Mouse (Mus musculus): ENCODE results near the gene Depdc5. TPM values are rescaled to one million over a fixed set of nuclear protein-coding genes. Genes with fewer than 3 reads are reported as not detected.
"Not testable (repeated sequence)": the region's sequence is repeated elsewhere in the genome, so short reads cannot be mapped to it uniquely, and the experiment has no call there.

Gene Depdc5
- polyA plus RNA-seq, 1 experiment from 2014 or later: 35.0 TPM

GRCm38 (mm10) chr5:33024474-33024873, 161.0 kb downstream of the Depdc5 start:
- Histone ChIP-seq H3K27ac (ENCODE audit: low read depth, low read length) (no peak overlapping the region), H3K9ac (ENCODE audit: low read length) (no peak overlapping the region), H3K4me3 (ENCODE audit: low read depth, low read length) (no peak overlapping the region), H3K27me3 (ENCODE audit: control insufficient read depth, insufficient read depth, low read length) (no peaks in the 10 kb centered on the region), H3K4me1 (ENCODE audit: control insufficient read depth, insufficient read depth, low read length) (peaks cover 12% of the 10 kb centered on the region), H3K9me3 (ENCODE audit: control insufficient read depth, low read length) (no peaks in the 10 kb centered on the region), H3K36me3 (ENCODE audit: control insufficient read depth, insufficient read depth, low read length) (peaks cover 8% of the 10 kb centered on the region), H3K4me2 (no peak overlapping the region)
- ATAC-seq (ENCODE audit: low FRiP score) (no peak), DNase-seq (ENCODE audit: low spot score, missing footprints) (no peak)
- 90% methylated on average over 5 of the region's 5 CpGs for WGBS

- no peak for ATAC-seq (ENCODE audit: low FRiP score)
- WGBS: 84% methylated on average over 2 of the region's 2 CpGs
Measured at GRCm38 (mm10) chr5:33028656-33029055, 165.2 kb downstream of the Depdc5 start.

GRCm38 (mm10) chr5:33030425-33031175, 167.1 kb downstream of the Depdc5 start:
- H3K9me3 ChIP-seq (ENCODE audit: control insufficient read depth, low read length): no peaks in the 10 kb centered on the region
- H3K27ac ChIP-seq (ENCODE audit: low read depth, low read length): no peak overlapping the region; the same call in none of the 2 replicates
- H3K4me1 ChIP-seq (ENCODE audit: control insufficient read depth, insufficient read depth, low read length): peaks cover 15% of the 10 kb centered on the region
- peaks cover 5% of the 10 kb centered on the region for H3K36me3 ChIP-seq (ENCODE audit: control insufficient read depth, insufficient read depth, low read length)
- H3K27me3 ChIP-seq (ENCODE audit: control insufficient read depth, insufficient read depth, low read length): no peaks in the 10 kb centered on the region
- no peak overlapping the region for H3K4me2 ChIP-seq
- DNase-seq (ENCODE audit: low spot score, missing footprints) (peak; percentile 92), ATAC-seq (ENCODE audit: low FRiP score) (peak; percentile 75)
- H3K9ac ChIP-seq (ENCODE audit: low read length): no peak overlapping the region
- WGBS: 64% methylated on average over 4 of the region's 4 CpGs
- H3K4me3 ChIP-seq (ENCODE audit: low read depth, low read length): no peak overlapping the region

More at GRCm38 (mm10) chr5:33028656-33029055, 165.2 kb downstream of the Depdc5 start:
- no peaks in the 10 kb centered on the region for H3K9me3 ChIP-seq (ENCODE audit: control insufficient read depth, low read length)
- H3K4me3 ChIP-seq (ENCODE audit: low read depth, low read length): no peak overlapping the region
- peaks cover 8% of the 10 kb centered on the region for H3K36me3 ChIP-seq (ENCODE audit: control insufficient read depth, insufficient read depth, low read length)
- DNase-seq (ENCODE audit: low spot score, missing footprints): no peak
- peaks cover 15% of the 10 kb centered on the region for H3K4me1 ChIP-seq (ENCODE audit: control insufficient read depth, insufficient read depth, low read length)
- H3K4me2 ChIP-seq: no peak overlapping the region
- no peak overlapping the region for H3K9ac ChIP-seq (ENCODE audit: low read length)
- no peak overlapping the region for H3K27ac ChIP-seq (ENCODE audit: low read depth, low read length)
- no peaks in the 10 kb centered on the region for H3K27me3 ChIP-seq (ENCODE audit: control insufficient read depth, insufficient read depth, low read length)

DNA sequence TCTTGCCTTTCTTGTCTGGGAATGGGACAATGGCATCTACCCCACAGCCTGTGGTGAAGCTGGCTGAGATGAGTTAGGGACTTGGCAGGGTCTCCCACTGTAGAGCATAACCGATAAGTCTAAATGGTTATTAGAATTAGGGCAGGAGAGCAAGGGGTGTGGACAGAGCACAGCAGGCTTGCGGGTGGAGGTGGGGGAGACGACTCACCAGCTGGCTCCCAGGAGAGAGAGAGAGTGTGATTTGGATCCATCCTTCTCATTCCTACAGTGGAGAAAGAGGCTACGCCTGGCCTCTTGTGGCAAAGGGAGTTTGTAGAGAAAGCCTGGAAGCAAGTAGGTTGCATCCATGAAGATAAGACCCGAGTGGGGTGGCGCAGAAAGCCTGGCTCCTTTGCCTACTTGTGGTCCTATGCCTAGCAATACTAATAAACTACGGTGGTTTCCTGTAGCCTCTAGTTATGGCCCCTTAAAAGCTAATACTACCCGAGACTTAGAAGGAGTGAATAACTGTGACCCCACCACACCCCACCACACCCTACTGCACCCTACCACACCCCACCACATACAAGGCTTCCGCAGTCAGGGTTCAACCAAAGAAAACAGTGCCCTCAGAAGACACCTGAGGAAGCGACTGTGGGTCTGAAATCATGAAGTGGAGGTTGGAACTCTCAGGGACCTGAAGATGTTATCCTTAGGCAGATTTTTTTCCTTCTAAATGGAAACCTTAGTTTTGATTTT, 168.7 kb downstream of the Depdc5 start:
- Histone ChIP-seq H3K4me1 (ENCODE audit: control insufficient read depth, insufficient read depth, low read length) (peaks cover 15% of the 10 kb centered on the region), H3K36me3 (ENCODE audit: control insufficient read depth, insufficient read depth, low read length) (peaks cover 2% of the 10 kb centered on the region; the same call in 1 of the 2 replicates), H3K9ac (ENCODE audit: low read length) (no peak overlapping the region), H3K27ac (ENCODE audit: low read depth, low read length) (no peak overlapping the region), H3K9me3 (ENCODE audit: control insufficient read depth, low read length) (no peaks in the 10 kb centered on the region), H3K4me3 (ENCODE audit: low read depth, low read length) (no peak overlapping the region), H3K4me2 (no peak overlapping the region), H3K27me3 (ENCODE audit: control insufficient read depth, insufficient read depth, low read length) (no peaks in the 10 kb centered on the region)
- DNase-seq (ENCODE audit: low spot score, missing footprints) (no peak), ATAC-seq (ENCODE audit: low FRiP score) (no peak)
- WGBS: 87% methylated on average over 10 of the region's 10 CpGs

DNA sequence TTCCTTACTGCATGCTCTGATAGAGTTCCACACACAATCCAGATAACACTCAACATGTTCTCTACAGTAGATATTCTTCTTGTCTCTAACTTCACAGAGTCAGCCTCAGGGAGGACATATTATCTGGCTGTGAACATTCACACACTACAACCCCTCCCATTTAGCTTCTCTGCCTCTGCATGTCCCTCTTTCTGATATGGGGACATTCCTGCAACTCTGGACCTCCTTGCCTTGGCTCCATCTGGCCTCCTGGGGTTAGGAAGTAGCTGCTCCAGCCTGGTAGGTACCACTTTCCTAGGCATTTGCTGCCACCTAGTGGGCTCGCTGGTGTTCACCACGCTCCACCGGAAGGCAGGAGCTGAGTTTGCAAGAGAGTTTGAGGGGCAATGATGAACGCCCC, 169.6 kb downstream of the Depdc5 start:
- H3K36me3 ChIP-seq (ENCODE audit: control insufficient read depth, insufficient read depth, low read length): no peaks in the 10 kb centered on the region; the same call in 1 of the 2 replicates

GRCm38 (mm10) chr5:33033633-33034032, 170.1 kb downstream of the Depdc5 start:
- not testable (repeated sequence) for H3K9me3 ChIP-seq (ENCODE audit: control insufficient read depth, low read length); H3K27ac ChIP-seq (ENCODE audit: low read depth, low read length); H3K27me3 ChIP-seq (ENCODE audit: control insufficient read depth, insufficient read depth, low read length); H3K4me3 ChIP-seq (ENCODE audit: low read depth, low read length); DNase-seq (ENCODE audit: low spot score, missing footprints); H3K36me3 ChIP-seq (ENCODE audit: control insufficient read depth, insufficient read depth, low read length); H3K9ac ChIP-seq (ENCODE audit: low read length); H3K4me2 ChIP-seq; ATAC-seq (ENCODE audit: low FRiP score)
- peaks cover 15% of the 10 kb centered on the region for H3K4me1 ChIP-seq (ENCODE audit: control insufficient read depth, insufficient read depth, low read length)
- 48% methylated on average over 8 of the region's 8 CpGs for WGBS

More for the DNA sequence above, 169.6 kb downstream of the Depdc5 start:
- ATAC-seq (ENCODE audit: low FRiP score) (peak; percentile 57; the same call in 1 of the 2 replicates), DNase-seq (ENCODE audit: low spot score, missing footprints) (peak; percentile 98)
- Histone ChIP-seq H3K4me1 (ENCODE audit: control insufficient read depth, insufficient read depth, low read length) (peaks cover 15% of the 10 kb centered on the region), H3K27ac (ENCODE audit: low read depth, low read length) (no peak overlapping the region), H3K4me2 (no peak overlapping the region), H3K9ac (ENCODE audit: low read length) (no peak overlapping the region), H3K4me3 (ENCODE audit: low read depth, low read length) (no peak overlapping the region), H3K9me3 (ENCODE audit: control insufficient read depth, low read length) (no peaks in the 10 kb centered on the region), H3K27me3 (ENCODE audit: control insufficient read depth, insufficient read depth, low read length) (no peaks in the 10 kb centered on the region)
- 3% methylated on average over 4 of the region's 4 CpGs for WGBS

DNA sequence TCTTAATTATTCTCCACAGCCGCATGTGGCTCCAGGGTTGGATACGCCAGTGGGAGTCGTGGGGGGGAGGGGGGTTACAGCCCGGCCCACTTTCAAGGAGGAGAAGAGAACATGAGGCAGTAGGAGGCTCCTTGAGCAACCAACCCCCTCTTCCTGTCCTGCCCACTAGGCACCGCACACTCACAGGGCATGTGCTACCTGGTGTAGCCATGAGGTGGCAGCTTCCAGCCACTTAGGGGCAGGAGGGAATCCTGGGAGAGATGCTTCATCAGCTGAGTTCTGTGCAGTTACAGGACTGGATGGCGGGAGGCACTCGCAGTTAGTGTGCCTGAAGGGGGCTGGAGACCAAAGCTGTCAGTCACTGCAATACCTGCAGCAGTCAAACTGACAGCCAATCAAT, 170.6 kb downstream of the Depdc5 start:
- DNase-seq (ENCODE audit: low spot score, missing footprints) (no peak), ATAC-seq (ENCODE audit: low FRiP score) (0 out of 2 replicates have a peak, but pooled peaks have one; percentile 28)
- no peaks in the 10 kb centered on the region for H3K36me3 ChIP-seq (ENCODE audit: control insufficient read depth, insufficient read depth, low read length)
- no peaks in the 10 kb centered on the region for H3K27me3 ChIP-seq (ENCODE audit: control insufficient read depth, insufficient read depth, low read length)
- no peak overlapping the region for H3K27ac ChIP-seq (ENCODE audit: low read depth, low read length)
- H3K4me1 ChIP-seq (ENCODE audit: control insufficient read depth, insufficient read depth, low read length): peaks cover 15% of the 10 kb centered on the region
- WGBS: 19% methylated on average over 7 of the region's 7 CpGs
- H3K4me3 ChIP-seq (ENCODE audit: low read depth, low read length): no peak overlapping the region
- no peak overlapping the region for H3K9ac ChIP-seq (ENCODE audit: low read length)
- no peaks in the 10 kb centered on the region for H3K9me3 ChIP-seq (ENCODE audit: control insufficient read depth, low read length)
- no peak overlapping the region for H3K4me2 ChIP-seq

GRCm38 (mm10) chr5:33034916-33035315, 171.4 kb downstream of the Depdc5 start:
- no peaks in the 10 kb centered on the region for H3K27me3 ChIP-seq (ENCODE audit: control insufficient read depth, insufficient read depth, low read length)
- no peak overlapping the region for H3K4me3 ChIP-seq (ENCODE audit: low read depth, low read length)
- H3K4me1 ChIP-seq (ENCODE audit: control insufficient read depth, insufficient read depth, low read length): peaks cover 11% of the 10 kb centered on the region
- H3K4me2 ChIP-seq: no peak overlapping the region
- 38% methylated on average over 3 of the region's 3 CpGs for WGBS
- DNase-seq (ENCODE audit: low spot score, missing footprints) (no peak), ATAC-seq (ENCODE audit: low FRiP score) (no peak)
- H3K9me3 ChIP-seq (ENCODE audit: control insufficient read depth, low read length): no peaks in the 10 kb centered on the region
- H3K9ac ChIP-seq (ENCODE audit: low read length): no peak overlapping the region
- H3K27ac ChIP-seq (ENCODE audit: low read depth, low read length): no peak overlapping the region
- H3K36me3 ChIP-seq (ENCODE audit: control insufficient read depth, insufficient read depth, low read length): no peaks in the 10 kb centered on the region
